Mouse (Mus musculus): ENCODE data around the gene Gngt2.

- no peak for TF ChIP-seq CTCF (IDR thresholded peaks at IDR 0.05; ENCODE audit: low read depth, low read length)
- TF ChIP-seq POLR2A (IDR thresholded peaks at IDR 0.05; ENCODE audit: borderline replicate concordance, low read depth, low read length): no peak
These were observed 15.5 kb upstream of the Gngt2 start for GRCm38 (mm10) chr11:95821511-95821910.

Data from bone marrow macrophage, adult 2 months (primary cell).